Mouse (Mus musculus) forebrain, embryonic 11.5 days (tissue): ENCODE data around the gene Rtl8a. TPM values are rescaled to one million over a fixed set of nuclear protein-coding genes. Genes with fewer than 3 reads are reported as not detected.
"Not testable (repeated sequence)": the region's sequence is repeated elsewhere in the genome, so short reads cannot be mapped to it uniquely, and the experiment has no call there.

Experiments used
- ATAC-seq: fragments of 200-750 bp; cut with Nextera tagmentation; replicated peaks from 2 replicates; pipeline ENCODE4 v1.8.0; 2017; ENCODE audit warnings: moderate TSS enrichment; ENCODE audit not compliant: low FRiP score
- DNase-seq: peaks from one replicate; pipeline ENCODE4 v3.0.0-alpha.2; 2017; ENCODE audit warnings: low spot score
- H3K27ac ChIP-seq: fragments of 300-500 bp; sonication (generic); 2 replicates; pipeline ENCODE4 v1.5.1; 2014; ENCODE audit warnings: low read depth, low read length
- H3K27me3 ChIP-seq: fragments of 300-500 bp; sonication (generic); 2 replicates; pipeline ENCODE4 v1.6.1; 2014; ENCODE audit warnings: mild to moderate bottlenecking, low read length, mixed read lengths; ENCODE audit not compliant: control insufficient read depth, insufficient read depth
- H3K36me3 ChIP-seq: fragments of 300-500 bp; sonication (generic); 2 replicates; pipeline ENCODE4 v1.6.1; 2014; ENCODE audit warnings: mild to moderate bottlenecking, low read length, moderate library complexity, mixed read lengths; ENCODE audit not compliant: control insufficient read depth, insufficient read depth
- H3K4me1 ChIP-seq: fragments of 300-500 bp; sonication (generic); replicated peaks from 2 replicates; pipeline ENCODE4 v1.6.1; 2014; ENCODE audit warnings: low read length, mixed read lengths; ENCODE audit not compliant: control insufficient read depth, insufficient read depth
- H3K4me2 ChIP-seq: fragments of 300-500 bp; sonication (generic); 2 replicates; pipeline ENCODE4 v1.6.1; 2014; ENCODE audit warnings: low read depth, mild to moderate bottlenecking, low read length, moderate library complexity, mixed read lengths; ENCODE audit not compliant: severe bottlenecking
- H3K4me3 ChIP-seq: fragments of 300-500 bp; sonication (generic); 2 replicates; pipeline ENCODE4 v1.5.1; 2014; ENCODE audit warnings: low read depth, low read length
- H3K9ac ChIP-seq: fragments of 300-500 bp; sonication (generic); 2 replicates; pipeline ENCODE4 v1.6.1; 2014; ENCODE audit warnings: low read length
- H3K9me3 ChIP-seq: fragments of 300-500 bp; sonication (generic); 2 replicates; pipeline ENCODE4 v1.6.1; 2016; ENCODE audit warnings: low read length, mixed read lengths; ENCODE audit not compliant: control insufficient read depth
- WGBS: fragments of 180-500 bp; shearing (Covaris S2); extraction: QIAGEN DNeasy Blood & Tissue Kit; methylation state at CpG from one replicate; pipeline ENCODE4 v1.1.7; 2014; 5-methylcytosine and 5-hydroxymethylcytosine counted together
- polyA plus RNA-seq: library from polyadenylated mRNA; unstranded; fragments of >200 nt; fragmentation: Nextera tagmentation; extraction: Ambion mirVana; gene quantifications from 2 replicates; pipeline ENCODE4 v1.2.1, GENCODE M21; 2014

Gene Rtl8a
- polyA plus RNA-seq, 1 experiment from 2014 or later: 75.2 TPM

DNA sequence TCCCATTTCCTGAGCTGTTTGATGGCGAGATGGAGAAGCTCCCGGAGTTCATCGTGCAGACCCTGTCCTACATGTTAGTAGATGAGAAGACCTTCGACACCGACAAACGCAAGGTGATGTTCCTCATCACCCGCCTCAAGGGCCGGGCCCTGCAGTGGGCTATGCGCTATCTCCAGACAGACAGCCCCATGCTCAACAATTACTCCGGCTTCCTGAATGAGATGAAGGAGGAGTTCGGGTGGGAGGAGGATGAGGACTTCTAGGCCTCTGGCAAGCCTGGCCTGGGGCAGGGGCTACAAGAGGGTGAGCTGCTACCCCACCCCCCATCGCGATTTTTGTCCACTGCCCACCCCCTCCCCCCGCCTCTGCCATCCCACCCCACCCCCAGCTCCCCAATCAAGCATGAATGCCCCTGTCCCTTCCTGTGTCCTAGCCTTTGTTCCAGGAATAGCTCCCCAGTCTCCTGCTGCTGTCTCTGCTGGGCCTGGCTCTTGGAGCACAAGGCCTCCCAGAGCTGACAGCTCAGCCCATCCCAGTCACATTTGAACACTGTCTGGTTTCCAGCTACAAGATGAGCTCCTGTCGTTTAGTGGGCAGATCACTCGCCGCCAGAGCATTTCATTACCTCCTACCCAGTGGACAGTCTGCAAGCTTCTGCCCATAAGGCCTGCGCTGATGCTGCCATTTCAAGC, 35.2 kb downstream of the Rtl8a start:
- Histone ChIP-seq H3K4me3 (peak overlapping the region; percentile 28), H3K9ac (peak overlapping the region; percentile 57), H3K36me3 (no peaks in the 10 kb centered on the region), H3K27me3 (no peaks in the 10 kb centered on the region), H3K4me2 (peak overlapping the region; percentile 53), H3K27ac (no peak overlapping the region; the same call in 1 of the 2 replicates), H3K9me3 (no peaks in the 10 kb centered on the region), H3K4me1 (no peaks in the 10 kb centered on the region)
- DNase-seq (peak; percentile 50), ATAC-seq (peak; percentile 49)
- 24% methylated on average over 18 of the region's 18 CpGs for WGBS

DNA sequence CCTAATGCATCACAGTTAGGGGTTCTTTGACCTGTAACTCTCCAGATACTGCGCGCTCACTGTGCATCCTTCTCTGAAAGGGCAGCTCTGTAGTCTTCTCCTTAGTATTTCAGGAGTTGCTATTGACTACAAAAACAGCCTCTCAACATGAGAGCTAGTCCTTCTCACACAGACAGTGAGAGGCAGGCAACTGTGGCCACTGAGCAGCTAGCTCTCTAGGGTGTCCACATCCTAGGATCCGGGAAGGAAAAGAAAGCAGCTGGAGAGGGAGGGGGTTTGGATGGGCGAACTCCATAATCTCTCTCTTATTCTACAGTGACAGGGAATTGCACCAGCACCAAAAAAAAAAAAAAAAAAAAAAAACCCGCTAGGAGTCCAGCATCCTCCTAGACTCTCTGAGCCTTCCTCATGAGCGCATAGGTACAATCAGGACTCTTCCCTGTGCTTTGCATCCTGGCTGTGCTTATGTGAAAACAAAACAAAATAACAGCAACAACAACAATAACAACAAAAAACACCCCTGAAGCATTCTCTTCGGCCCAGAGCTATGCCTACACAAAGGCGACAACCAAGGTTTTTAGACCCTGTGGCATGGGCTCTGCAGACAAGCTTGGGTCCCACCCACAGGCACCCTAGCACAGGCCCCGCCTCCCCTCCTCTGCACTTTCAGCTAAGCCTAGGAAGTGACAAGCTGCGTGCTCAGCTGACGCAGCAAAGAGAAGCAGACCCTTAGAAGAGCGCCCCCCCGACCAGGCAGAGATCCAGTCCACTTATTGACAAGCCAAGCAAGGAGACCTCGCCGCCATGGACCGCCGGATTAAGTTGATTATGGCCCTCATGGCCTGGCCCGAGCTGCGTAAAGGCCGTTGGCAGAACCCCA, 36.0 kb downstream of the Rtl8a start, which contains the start of gene Rtl8c:
Gene Rtl8c (plus strand): TSS at position 791 of the 880 bp plus-strand sequence.
- Histone ChIP-seq H3K9ac (peak within 1 kb of the TSS; percentile 57), H3K36me3 (no peaks in the 10 kb centered on the region), H3K4me2 (peak within 1 kb of the TSS; percentile 53), H3K27me3 (no peaks in the 10 kb centered on the region), H3K9me3 (no peaks in the 10 kb centered on the region), H3K27ac (no peak within 1 kb of the TSS; the same call in 1 of the 2 replicates), H3K4me3 (peak within 1 kb of the TSS; percentile 28), H3K4me1 (no peaks in the 10 kb centered on the region)
- ATAC-seq (peak; percentile 92), DNase-seq (peak; percentile 73)
- 27% methylated on average over 20 of the region's 20 CpGs for WGBS

DNA sequence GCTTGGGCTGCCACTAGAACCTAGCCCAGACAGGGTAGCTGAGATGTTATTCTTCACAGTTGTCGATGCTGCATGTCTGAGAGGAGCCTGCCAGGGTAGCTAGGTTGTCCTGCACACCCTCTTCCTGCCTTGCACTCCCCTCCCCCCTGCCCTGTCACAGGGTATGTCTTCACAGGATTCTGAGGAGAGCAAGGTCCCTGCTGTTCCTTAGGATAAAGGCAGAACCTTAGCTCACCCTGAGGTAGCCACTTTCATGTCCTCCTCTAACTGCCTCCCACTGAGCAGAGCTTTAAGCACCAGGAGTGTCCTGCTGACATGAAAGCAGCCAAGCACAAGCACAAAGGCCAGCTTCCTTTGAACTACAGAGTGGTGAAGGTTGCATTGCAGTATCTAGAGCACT, 37.3 kb downstream of the Rtl8a start:
- not testable (repeated sequence) for H3K27ac ChIP-seq, H3K4me2 ChIP-seq, H3K36me3 ChIP-seq, H3K9ac ChIP-seq, DNase-seq, H3K9me3 ChIP-seq, ATAC-seq, H3K4me1 ChIP-seq, H3K4me3 ChIP-seq, H3K27me3 ChIP-seq
- WGBS: 33% methylated on average over 1 of the region's 1 CpGs

DNA sequence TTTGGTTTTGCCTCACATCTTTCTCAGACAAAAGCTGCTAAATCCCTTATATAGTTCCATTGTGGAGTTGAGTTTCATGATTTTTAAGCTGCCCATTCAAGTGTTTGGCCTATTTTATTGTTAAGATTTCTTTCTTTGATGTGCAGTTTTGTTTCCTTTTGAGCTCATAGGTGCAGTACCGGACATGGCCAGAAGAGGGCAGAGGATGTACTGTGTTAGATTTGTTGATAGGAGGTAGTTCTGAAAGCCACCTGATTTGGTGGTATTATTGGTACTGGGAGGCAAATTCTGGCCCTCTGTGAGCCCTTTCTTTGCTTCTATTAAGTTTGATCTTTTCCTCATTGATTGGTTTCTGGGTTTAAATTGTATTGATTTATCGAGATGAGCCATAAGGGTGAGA, 43.5 kb downstream of the Rtl8a start:
- H3K4me3 ChIP-seq, H3K4me1 ChIP-seq, H3K27me3 ChIP-seq, H3K36me3 ChIP-seq, H3K27ac ChIP-seq, H3K9ac ChIP-seq, H3K9me3 ChIP-seq, H3K4me2 ChIP-seq, ATAC-seq, DNase-seq: not testable (repeated sequence)
- WGBS: 6% methylated on average over 1 of the region's 2 CpGs

Other genes starting within 250 kb of the Rtl8a start
- not detected in 2 replicates for gene Etd, start 208.8 kb downstream of the Rtl8a start, polyA plus RNA-seq
- 31.3 and 41.1 TPM in 2 replicates for gene Rtl8c, start 35.6 kb downstream of the Rtl8a start, polyA plus RNA-seq
- gene Gm14597, start 34.7 kb downstream of the Rtl8a start, polyA plus RNA-seq: not detected in 2 replicates
- 66.1 and 72.2 TPM in 2 replicates for gene Rtl8b, start 26.7 kb upstream of the Rtl8a start, polyA plus RNA-seq
- 0.35 TPM in 1 of 2 replicates, not detected in the other for gene 4930502E18Rik, start 81.1 kb upstream of the Rtl8a start, polyA plus RNA-seq
- gene 1700013H16Rik, start 114.1 kb upstream of the Rtl8a start, polyA plus RNA-seq: not detected in 2 replicates
- not detected in 2 replicates for gene Zfp36l3, start 132.7 kb upstream of the Rtl8a start, polyA plus RNA-seq
- gene Xlr, start 154.0 kb upstream of the Rtl8a start, polyA plus RNA-seq: 0.36 and 0.91 TPM in 2 replicates